12 mouse cellular contexts compared by ENCODE assay signal in the genomic region with DNA sequence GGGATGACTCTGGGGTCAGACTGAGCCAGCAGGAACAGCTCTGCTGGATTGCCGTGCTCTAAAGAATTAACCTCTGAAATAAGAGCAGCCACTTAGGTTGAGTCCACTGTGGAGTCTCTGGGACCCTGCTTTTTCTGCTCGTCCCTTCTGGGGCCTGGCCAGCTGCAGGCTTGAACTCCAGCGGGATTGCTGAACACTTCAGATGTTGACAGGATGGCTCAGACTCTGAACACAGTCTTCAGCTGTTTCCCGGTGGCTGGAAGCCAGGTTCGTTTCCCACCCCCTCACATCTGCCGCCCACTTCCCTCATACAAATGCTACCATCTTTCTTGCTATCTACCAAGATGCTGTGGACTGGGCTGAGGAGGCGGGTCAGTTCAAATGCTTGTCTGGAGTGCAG.
DNase-seq lines count a peak whose midpoint lies in the region; ATAC-seq and TF ChIP-seq lines count a peak whose summit lies in the region.
"Had no signal": no experiment of that assay in that cellular context is flagged by ENCODE, and none has a peak within 500 bp of the region (broad histone marks: within the 10 kb centered on the region; RNA-seq: fewer than 3 reads in every experiment).

No protein-coding gene starts in this region.

- H3K27me3 ChIP-seq in stomach, embryonic 14.5 days (ENCODE audit: control insufficient read depth, insufficient read depth, low read length), result no peaks in the 10 kb centered on the region
- H3K27me3 ChIP-seq in stomach, postnatal 0 days (ENCODE audit: control insufficient read depth, insufficient read depth, low read length), result no peaks in the 10 kb centered on the region
- no peaks in the 10 kb centered on the region for H3K27me3 ChIP-seq in liver, postnatal 0 days (ENCODE audit: insufficient read depth, low read length)
- H3K27me3 ChIP-seq: CH12.LX; heart, embryonic 15.5 days; liver, embryonic 15.5 days had no signal

- no peak overlapping the region for H3K27ac ChIP-seq in stomach, embryonic 14.5 days (ENCODE audit: low read length)
- no peak overlapping the region for H3K27ac ChIP-seq in stomach, postnatal 0 days (replicated peaks)
- H3K27ac ChIP-seq in liver, postnatal 0 days (ENCODE audit: low read depth), result no peak overlapping the region
- H3K27ac ChIP-seq: heart, embryonic 15.5 days; liver, embryonic 15.5 days had no signal

- DNase-seq in heart, adult 8-10 months (ENCODE audit: low spot score), result peak; percentile 9
- DNase-seq in heart, adult 11 months, result no peak
- DNase-seq in left cerebral cortex, postnatal 14 days (ENCODE audit: low spot score in 2 of 2), result peak; percentile 46 to 68
- no peak for DNase-seq in left cerebral cortex, postnatal 4 days
- DNase-seq in stomach, postnatal 0 days (ENCODE audit: low spot score), result no peak
- DNase-seq in liver, postnatal 0 days, result no peak
- DNase-seq: cerebellum, postnatal 36 days; thymus, postnatal 14 days had no signal

- TF ChIP-seq EP300 in stomach, postnatal 0 days (optimal IDR thresholded peaks at IDR 0.05), result no peak
- TF ChIP-seq EP300 in liver, postnatal 0 days (IDR thresholded peaks at IDR 0.05; ENCODE audit: low read depth), result no peak

- TF ChIP-seq CTCF in stomach, postnatal 0 days (IDR thresholded peaks at IDR 0.05; ENCODE audit: low read depth), result no peak
- TF ChIP-seq CTCF in liver, postnatal 0 days (IDR thresholded peaks at IDR 0.05; ENCODE audit: low read depth), result no peak

- H3K9ac ChIP-seq in stomach, embryonic 14.5 days (replicated peaks; ENCODE audit: low read depth, low read length), result no peak overlapping the region
- H3K9ac ChIP-seq in stomach, postnatal 0 days (ENCODE audit: low read length), result no peak overlapping the region
- no peak overlapping the region for H3K9ac ChIP-seq in liver, postnatal 0 days (replicated peaks)
- H3K9ac ChIP-seq: heart, embryonic 15.5 days; liver, embryonic 15.5 days had no signal

- no peak overlapping the region for H3K4me3 ChIP-seq in stomach, embryonic 14.5 days (ENCODE audit: low read depth, low read length)
- H3K4me3 ChIP-seq in stomach, postnatal 0 days (ENCODE audit: low read depth, low read length), result no peak overlapping the region
- H3K4me3 ChIP-seq in liver, postnatal 0 days (ENCODE audit: low read depth, low read length), result no peak overlapping the region
- H3K4me3 ChIP-seq: heart, embryonic 15.5 days; liver, embryonic 15.5 days had no signal

- 9% methylated on average over 7 of the region's 7 CpGs for WGBS in stomach, embryonic 14.5 days
- WGBS in stomach, postnatal 0 days, result 14% methylated on average over 7 of the region's 7 CpGs
- WGBS in liver, postnatal 0 days (ENCODE audit: insufficient replicate concordance), result 41% methylated on average over 7 of the region's 7 CpGs

- H3K4me2 ChIP-seq in stomach, embryonic 14.5 days (replicated peaks; ENCODE audit: low read depth, low read length), result no peak overlapping the region
- no peak overlapping the region for H3K4me2 ChIP-seq in stomach, postnatal 0 days (replicated peaks; ENCODE audit: low read depth)
- no peak overlapping the region for H3K4me2 ChIP-seq in liver, postnatal 0 days (ENCODE audit: low read depth, low read length)
- H3K4me2 ChIP-seq: heart, embryonic 15.5 days; liver, embryonic 15.5 days had no signal

- H3K9me3 ChIP-seq in stomach, embryonic 14.5 days (ENCODE audit: control insufficient read depth, low read depth, low read length), result no peaks in the 10 kb centered on the region
- no peaks in the 10 kb centered on the region for H3K9me3 ChIP-seq in stomach, postnatal 0 days (ENCODE audit: control insufficient read depth, low read length)
- no peaks in the 10 kb centered on the region for H3K9me3 ChIP-seq in liver, postnatal 0 days (ENCODE audit: low read length)
- H3K9me3 ChIP-seq: heart, embryonic 15.5 days; liver, embryonic 15.5 days had no signal

- peak; percentile 66; the same call in 1 of the 2 replicates for ATAC-seq in stomach, embryonic 14.5 days (ENCODE audit: insufficient number of reproducible peaks, insufficient read depth, low FRiP score, low read depth)
- ATAC-seq in stomach, postnatal 0 days (ENCODE audit: low FRiP score, low TSS enrichment), result no peak
- ATAC-seq in liver, postnatal 0 days, result no peak

- peaks cover 12% of the 10 kb centered on the region; the same call in 1 of the 2 replicates for H3K4me1 ChIP-seq in stomach, embryonic 14.5 days (ENCODE audit: control insufficient read depth, insufficient read depth, low read length)
- no peaks in the 10 kb centered on the region for H3K4me1 ChIP-seq in stomach, postnatal 0 days (replicated peaks; ENCODE audit: control insufficient read depth, insufficient read depth)
- no peaks in the 10 kb centered on the region for H3K4me1 ChIP-seq in liver, postnatal 0 days (ENCODE audit: insufficient read depth)
- H3K4me1 ChIP-seq: liver, embryonic 15.5 days had no signal

- intact Hi-C loops in left cerebral cortex, postnatal 14 days (cut with DNase I), result no loop called here
- intact Hi-C loops in left cerebral cortex, postnatal 4 days (cut with DNase I), result no loop called here

- H3K36me3 ChIP-seq in stomach, embryonic 14.5 days (ENCODE audit: control insufficient read depth, insufficient read depth, low read length), result no peaks in the 10 kb centered on the region
- H3K36me3 ChIP-seq in stomach, postnatal 0 days (ENCODE audit: control insufficient read depth, insufficient read depth, low read length), result no peaks in the 10 kb centered on the region
- H3K36me3 ChIP-seq in liver, postnatal 0 days (replicated peaks; ENCODE audit: insufficient read depth, low read length), result no peaks in the 10 kb centered on the region
- H3K36me3 ChIP-seq: heart, embryonic 15.5 days; liver, embryonic 15.5 days had no signal

Comparison
In these comparisons a context has a peak if more than half of its experiments do, and no peak if none do; other contexts are left out.
1. DNase-seq: peak in heart, adult 8-10 months (single experiment) and left cerebral cortex, postnatal 14 days (2 of 2); none in heart, adult 11 months (single experiment), left cerebral cortex, postnatal 4 days (single experiment), stomach, postnatal 0 days (single experiment) and liver, postnatal 0 days (single experiment).